Mouse (Mus musculus) hindbrain, embryonic 10.5 days (tissue): ENCODE measurements at regions not wholly inside any gene's neighbourhood (a gene's known extent, or its start where the extent isn't known, plus 50 kb on each side); places are given as distances from the start of the nearest gene placed in this dataset.

Source experiments
- DNase-seq: peaks from one replicate; pipeline ENCODE4 v3.0.0-alpha.2; 2017; ENCODE audit warnings: low spot score
- H3K27ac ChIP-seq: fragments of 300-500 bp; sonication (generic); 2 replicates; pipeline ENCODE4 v1.5.1; 2016; ENCODE audit warnings: mild to moderate bottlenecking, moderate library complexity
- H3K27me3 ChIP-seq: fragments of 300-500 bp; sonication (generic); 2 replicates; pipeline ENCODE4 v1.6.1; 2016; ENCODE audit warnings: mild to moderate bottlenecking; ENCODE audit not compliant: poor library complexity, insufficient read depth, severe bottlenecking
- H3K36me3 ChIP-seq: fragments of 300-500 bp; sonication (generic); 2 replicates; pipeline ENCODE4 v1.6.1; 2016; ENCODE audit warnings: mild to moderate bottlenecking, moderate library complexity
- H3K4me1 ChIP-seq: fragments of 300-500 bp; sonication (generic); replicated peaks from 2 replicates; pipeline ENCODE4 v1.6.1; 2016; ENCODE audit warnings: mild to moderate bottlenecking
- H3K4me3 ChIP-seq: fragments of 300-500 bp; sonication (generic); 2 replicates; pipeline ENCODE4 v1.5.1; 2016; ENCODE audit warnings: mild to moderate bottlenecking, moderate library complexity
- H3K9me3 ChIP-seq: fragments of 300-500 bp; sonication (generic); 2 replicates; pipeline ENCODE4 v1.6.1; 2016; ENCODE audit warnings: mild to moderate bottlenecking, moderate library complexity
- WGBS: fragments of 180-500 bp; shearing (Covaris S2); methylation state at CpG from one replicate; pipeline ENCODE4 v1.1.7; 2016; 5-methylcytosine and 5-hydroxymethylcytosine counted together

DNA sequence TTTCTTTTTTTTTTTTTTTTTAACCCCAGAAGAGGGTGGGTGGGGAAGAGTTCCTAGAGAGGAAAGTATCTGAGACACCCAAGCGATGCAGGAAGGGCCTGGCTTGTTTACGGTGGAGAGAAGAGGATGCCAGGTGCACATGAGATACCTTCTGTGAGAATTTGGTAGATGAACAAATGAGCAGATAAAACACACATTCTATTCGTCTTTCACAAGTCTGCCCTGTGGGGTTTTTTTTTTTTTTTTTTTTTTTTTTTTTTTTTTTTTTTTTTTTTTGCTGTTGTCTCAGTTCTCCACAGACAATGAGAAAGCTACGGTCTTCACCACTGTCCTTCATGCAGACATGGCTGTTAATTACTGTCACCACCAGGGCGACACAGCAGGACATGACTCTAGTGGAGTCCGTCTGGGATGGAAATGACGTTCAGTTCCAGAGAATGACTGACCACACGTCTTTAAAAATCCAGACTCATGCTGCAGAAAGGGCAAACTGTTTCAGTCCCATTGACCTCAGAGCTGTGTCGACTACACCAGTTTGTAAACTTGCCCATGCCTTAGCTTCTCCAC, 278.3 kb downstream of the Lnpk start:
- Histone ChIP-seq H3K27me3 (peaks cover 6% of the 10 kb centered on the region), H3K27ac (no peak overlapping the region), H3K4me1 (peaks cover 9% of the 10 kb centered on the region), H3K4me3 (peak overlapping the region; percentile 45), H3K36me3 (no peaks in the 10 kb centered on the region), H3K9me3 (no peaks in the 10 kb centered on the region)
- peak; percentile 40 for DNase-seq
- 13% methylated on average over 9 of the region's 9 CpGs for WGBS

DNA sequence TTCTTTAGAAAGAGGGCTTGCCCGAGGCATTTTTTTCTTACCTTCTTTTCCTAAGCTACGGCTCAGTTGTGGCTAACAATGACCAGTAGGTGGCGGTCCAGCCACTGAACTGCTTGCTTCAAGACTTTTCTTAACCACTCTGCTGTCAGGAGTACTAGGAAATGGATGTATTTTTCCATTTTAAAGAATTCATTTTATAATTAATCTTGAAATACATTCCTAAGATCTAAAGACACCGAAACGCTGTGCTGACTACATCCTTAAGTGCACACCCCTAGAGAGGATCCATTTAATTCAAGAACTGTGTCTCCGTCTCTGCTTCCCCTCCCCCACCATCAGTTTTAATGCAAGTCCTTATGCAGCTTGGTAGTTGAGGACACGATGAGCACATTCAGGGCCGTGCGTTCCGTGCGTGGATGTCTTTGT, 278.9 kb downstream of the Lnpk start:
- 3% methylated on average over 11 of the region's 11 CpGs for WGBS
- Histone ChIP-seq H3K27ac (no peak overlapping the region), H3K27me3 (peaks cover 6% of the 10 kb centered on the region), H3K4me3 (peak overlapping the region; percentile 45), H3K4me1 (peaks cover 9% of the 10 kb centered on the region), H3K9me3 (no peaks in the 10 kb centered on the region), H3K36me3 (no peaks in the 10 kb centered on the region)
- DNase-seq: peak; percentile 76

DNA sequence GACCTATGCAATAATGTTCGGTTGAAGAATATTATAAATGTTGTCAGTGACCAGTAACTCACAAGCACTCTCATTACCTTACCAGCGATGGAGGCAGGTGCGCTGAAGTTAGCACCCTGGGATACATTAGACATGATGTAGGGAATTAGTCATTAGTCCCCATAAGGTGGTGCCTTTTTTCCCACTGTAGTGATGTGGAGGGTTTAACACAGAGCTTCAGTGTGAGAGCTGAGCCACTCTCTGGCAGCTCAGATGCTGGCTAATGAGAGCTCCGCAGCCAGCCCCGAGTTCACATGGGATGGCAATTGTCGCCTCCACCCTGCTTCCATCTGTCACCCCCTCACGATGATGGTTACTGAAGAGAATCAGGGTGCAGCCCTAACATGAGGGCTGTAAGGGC, 286.6 kb downstream of the Lnpk start:
- Histone ChIP-seq H3K27me3 (no peaks in the 10 kb centered on the region), H3K4me1 (peaks cover 8% of the 10 kb centered on the region), H3K36me3 (no peaks in the 10 kb centered on the region), H3K9me3 (no peaks in the 10 kb centered on the region), H3K4me3 (no peak overlapping the region), H3K27ac (no peak overlapping the region)
- no peak for DNase-seq
- 88% methylated on average over 7 of the region's 7 CpGs for WGBS

DNA sequence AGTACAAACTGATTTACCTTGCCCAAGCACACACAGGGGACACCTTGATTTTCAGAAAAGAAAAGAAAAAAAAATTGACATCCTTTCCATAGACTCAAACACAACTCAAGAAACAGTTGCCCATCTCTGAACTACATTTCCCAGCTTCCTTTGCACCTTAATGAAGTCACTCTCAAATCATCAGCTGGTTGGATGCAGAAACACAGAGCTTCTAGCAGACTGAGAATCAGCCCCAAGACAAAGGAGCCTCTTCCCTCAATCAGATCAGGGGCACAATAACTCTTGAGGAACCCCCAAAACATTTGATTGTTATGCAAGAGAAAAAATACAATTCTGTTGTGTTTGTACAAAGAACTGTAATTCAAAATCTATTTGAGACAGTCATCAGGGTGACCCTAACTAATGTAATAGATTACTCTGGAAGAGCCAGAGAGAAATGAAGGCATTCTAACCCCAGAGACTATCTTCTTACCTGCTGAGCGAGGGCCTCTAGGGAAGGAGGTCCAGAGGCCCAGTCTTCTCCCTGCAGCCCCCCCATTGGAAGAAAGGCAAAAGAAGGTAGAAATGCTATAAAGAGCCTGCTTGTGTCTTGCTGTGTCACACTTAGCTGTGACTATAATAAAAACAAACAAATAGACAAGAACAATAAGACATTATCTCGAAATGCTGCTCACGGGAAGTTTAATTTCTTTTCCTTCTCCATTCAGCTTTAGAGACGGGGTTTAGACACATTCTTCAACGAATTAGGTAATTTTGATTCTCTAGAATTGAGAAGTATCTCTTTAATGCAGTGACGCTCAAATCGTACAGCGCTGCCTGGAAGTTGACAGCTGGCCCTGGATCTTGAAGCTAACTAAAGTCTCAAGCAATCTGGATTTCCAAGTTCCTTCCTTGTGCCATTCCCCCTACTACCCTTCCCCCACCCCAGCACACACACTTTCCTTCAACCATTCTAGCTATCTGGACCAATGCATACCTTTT, 287.5 kb downstream of the Lnpk start:
- DNase-seq: no peak
- WGBS: 81% methylated on average over 8 of the region's 8 CpGs
- no peaks in the 10 kb centered on the region for H3K9me3 ChIP-seq
- peaks cover 6% of the 10 kb centered on the region for H3K4me1 ChIP-seq
- H3K4me3 ChIP-seq: no peak overlapping the region
- H3K27me3 ChIP-seq: no peaks in the 10 kb centered on the region
- peak overlapping the region; percentile 77 for H3K27ac ChIP-seq
- H3K36me3 ChIP-seq: no peaks in the 10 kb centered on the region

DNA sequence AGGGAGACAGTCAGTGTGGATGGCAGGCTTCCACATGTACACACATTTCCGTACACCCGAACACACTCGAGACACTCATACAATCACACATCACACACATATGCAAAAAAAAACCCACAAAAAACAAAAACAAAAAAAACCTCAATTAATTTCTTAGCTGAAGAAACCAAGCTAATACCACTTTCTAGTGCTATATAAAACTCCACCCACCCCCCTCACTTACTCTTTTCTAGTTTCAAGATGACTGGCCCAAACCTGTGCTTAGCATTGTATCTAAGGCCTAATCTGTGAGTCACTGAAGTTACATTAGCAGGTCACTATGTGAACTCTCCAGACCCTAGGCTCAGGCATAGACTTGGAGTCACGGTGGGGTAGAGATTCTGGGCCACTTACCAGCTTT, 293.6 kb downstream of the Lnpk start:
- no peak overlapping the region for H3K27ac ChIP-seq
- no peak for DNase-seq
- no peaks in the 10 kb centered on the region for H3K9me3 ChIP-seq
- H3K4me3 ChIP-seq: no peak overlapping the region
- 90% methylated on average over 4 of the region's 4 CpGs for WGBS
- no peaks in the 10 kb centered on the region for H3K27me3 ChIP-seq
- H3K4me1 ChIP-seq: no peaks in the 10 kb centered on the region
- no peaks in the 10 kb centered on the region for H3K36me3 ChIP-seq

DNA sequence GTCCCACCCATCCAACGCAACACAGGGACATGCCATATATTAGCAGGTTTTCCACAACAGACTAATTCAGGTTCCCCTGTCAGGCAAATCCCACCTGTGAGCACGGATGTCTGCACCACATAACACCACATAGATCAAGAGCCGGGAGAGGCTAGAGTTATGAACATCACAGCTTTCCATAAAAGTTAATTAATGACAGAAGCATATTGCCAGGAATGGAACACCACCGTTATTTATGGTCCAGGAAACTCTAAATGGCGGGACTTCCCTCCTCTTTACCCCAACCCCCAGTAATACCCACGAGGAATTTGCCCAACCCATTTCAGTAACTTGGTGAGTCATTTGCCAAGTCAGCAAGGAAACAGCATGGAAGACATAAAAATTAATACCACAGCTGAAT, 314.3 kb downstream of the Lnpk start:
- no peaks in the 10 kb centered on the region for H3K27me3 ChIP-seq
- H3K9me3 ChIP-seq: no peaks in the 10 kb centered on the region
- H3K4me3 ChIP-seq: no peak overlapping the region
- H3K27ac ChIP-seq: no peak overlapping the region
- H3K4me1 ChIP-seq: no peaks in the 10 kb centered on the region
- WGBS: 91% methylated on average over 6 of the region's 6 CpGs
- no peak for DNase-seq
- no peaks in the 10 kb centered on the region for H3K36me3 ChIP-seq

DNA sequence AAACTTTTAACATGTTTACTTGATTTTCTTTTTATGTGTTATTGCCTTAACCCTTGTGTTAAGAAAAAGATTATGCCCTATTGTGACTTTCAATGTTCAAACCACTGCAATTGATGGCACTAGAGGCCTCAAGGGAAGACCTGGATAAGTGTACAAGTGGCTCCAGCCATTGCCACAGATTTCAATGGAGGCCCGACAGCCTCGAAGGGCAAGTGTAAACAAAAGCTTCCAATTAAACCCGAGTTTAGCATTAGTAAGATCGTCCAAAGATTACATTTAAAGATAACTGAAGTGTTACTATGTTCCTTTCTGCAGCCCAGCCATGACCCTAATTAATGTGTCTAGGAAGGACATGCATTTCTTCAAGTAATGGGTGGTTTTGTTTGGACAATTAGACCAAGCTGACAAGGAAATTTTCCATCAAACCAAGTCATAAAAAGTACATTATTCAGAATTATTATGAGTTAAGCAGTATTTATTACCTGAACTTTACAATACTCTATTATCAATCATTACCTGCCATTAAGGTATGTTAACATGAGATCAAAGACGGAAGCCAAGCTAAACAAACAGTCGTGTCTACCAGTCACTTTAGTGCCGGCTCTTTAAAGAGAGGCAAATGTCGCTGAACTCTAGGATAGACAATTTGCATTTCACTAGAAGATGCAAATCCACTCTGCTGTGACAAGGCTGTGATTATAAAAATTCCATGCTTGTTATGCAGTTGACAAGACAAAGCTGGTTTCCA, 322.0 kb downstream of the Lnpk start:
- Histone ChIP-seq H3K4me3 (no peak overlapping the region), H3K27me3 (no peaks in the 10 kb centered on the region), H3K4me1 (no peaks in the 10 kb centered on the region), H3K36me3 (no peaks in the 10 kb centered on the region), H3K27ac (no peak overlapping the region), H3K9me3 (no peaks in the 10 kb centered on the region)
- no peak for DNase-seq
- WGBS: 75% methylated on average over 8 of the region's 8 CpGs

DNA sequence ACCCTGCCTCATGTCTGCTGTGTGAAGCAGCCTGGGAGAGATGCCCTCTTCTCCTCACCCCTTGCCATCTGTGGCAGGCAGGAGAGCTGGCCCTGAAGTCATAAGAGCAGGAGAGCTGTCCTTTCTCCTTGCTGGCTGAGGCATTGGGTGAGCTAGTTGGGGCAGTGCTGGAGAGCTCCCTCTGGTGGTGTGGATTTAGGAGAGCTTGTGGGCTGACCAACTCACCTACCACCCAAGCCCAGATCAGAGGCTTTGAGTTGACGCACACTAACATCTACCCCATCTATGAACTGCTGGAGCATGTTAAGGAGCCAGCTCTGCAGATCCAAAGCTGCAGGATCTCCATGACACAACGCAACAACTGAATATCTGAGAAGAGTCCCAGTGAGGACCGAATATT, 331.7 kb downstream of the Lnpk start:
- no peaks in the 10 kb centered on the region for H3K36me3 ChIP-seq
- H3K27ac ChIP-seq: no peak overlapping the region
- peaks cover 5% of the 10 kb centered on the region; the same call in 1 of the 2 replicates for H3K4me1 ChIP-seq
- H3K4me3 ChIP-seq: no peak overlapping the region
- no peak for DNase-seq
- H3K27me3 ChIP-seq: no peaks in the 10 kb centered on the region
- no peaks in the 10 kb centered on the region for H3K9me3 ChIP-seq
- 92% methylated on average over 3 of the region's 3 CpGs for WGBS

DNA sequence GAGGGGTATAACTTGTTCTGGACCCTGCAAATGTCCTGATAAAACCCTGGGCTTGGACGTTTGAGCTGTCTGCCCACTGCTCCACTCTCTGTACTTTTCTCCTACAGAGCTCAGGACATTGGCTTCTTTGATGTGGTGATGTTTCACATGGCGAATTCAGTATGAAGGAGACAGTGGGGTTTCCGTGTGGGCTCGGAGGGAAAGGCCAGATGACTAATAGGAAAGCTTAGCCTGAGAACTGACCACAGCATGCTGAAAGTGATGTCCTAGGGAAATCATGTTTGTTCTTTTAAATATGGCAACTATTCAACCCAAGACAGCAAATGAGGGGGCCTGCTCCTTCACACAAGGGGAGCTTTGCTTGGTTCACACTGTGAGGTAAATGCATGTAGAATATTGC, 332.6 kb downstream of the Lnpk start:
- Histone ChIP-seq H3K9me3 (no peaks in the 10 kb centered on the region), H3K36me3 (no peaks in the 10 kb centered on the region), H3K4me3 (no peak overlapping the region), H3K27ac (no peak overlapping the region), H3K27me3 (no peaks in the 10 kb centered on the region), H3K4me1 (peaks cover 5% of the 10 kb centered on the region; the same call in 1 of the 2 replicates)
- WGBS: 78% methylated on average over 4 of the region's 4 CpGs
- DNase-seq: no peak

DNA sequence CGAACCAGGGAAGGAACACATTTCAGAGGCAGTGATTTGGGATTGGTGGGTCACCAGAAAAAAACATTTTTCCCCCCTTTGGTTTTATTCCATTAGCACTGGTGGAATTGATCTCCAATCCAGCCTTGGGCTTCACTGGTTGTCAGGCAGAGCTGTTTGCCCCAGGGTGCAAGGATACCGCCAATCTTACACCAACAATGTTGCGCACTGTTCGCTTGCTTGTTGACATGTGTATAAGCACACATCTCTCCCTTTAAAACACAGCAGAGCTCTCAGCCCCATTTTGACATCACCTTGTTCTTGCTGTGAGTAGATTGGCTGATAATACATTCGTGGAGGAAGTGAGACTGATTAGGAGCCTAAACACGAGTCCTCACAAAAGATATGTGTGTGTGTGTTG, 333.1 kb upstream of the Atp5g3 start:
- no peak for DNase-seq
- Histone ChIP-seq H3K4me1 (peaks cover 5% of the 10 kb centered on the region; the same call in 1 of the 2 replicates), H3K27ac (no peak overlapping the region), H3K4me3 (no peak overlapping the region), H3K36me3 (no peaks in the 10 kb centered on the region), H3K9me3 (no peaks in the 10 kb centered on the region), H3K27me3 (no peaks in the 10 kb centered on the region)
- 86% methylated on average over 6 of the region's 6 CpGs for WGBS

DNA sequence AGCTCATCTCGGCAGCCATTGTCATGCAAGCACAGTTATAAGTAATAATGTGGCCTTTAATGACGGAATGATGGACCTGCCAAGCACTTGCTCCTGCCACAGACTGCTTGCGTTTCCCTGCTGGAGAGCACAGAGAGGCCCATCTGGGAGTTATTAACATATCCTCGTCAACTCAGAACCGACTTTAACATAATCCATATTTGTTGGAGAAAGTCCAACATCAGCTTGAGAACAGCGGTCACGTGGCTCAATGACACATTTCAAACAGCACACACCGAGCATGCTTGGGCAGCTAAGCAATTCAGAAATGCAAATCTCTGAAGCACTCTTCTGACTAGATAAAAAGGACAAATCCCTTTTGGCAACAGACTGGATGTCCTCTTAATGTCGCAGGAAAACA, 332.7 kb upstream of the Atp5g3 start:
- no peaks in the 10 kb centered on the region for H3K36me3 ChIP-seq
- 67% methylated on average over 9 of the region's 9 CpGs for WGBS
- no peaks in the 10 kb centered on the region for H3K9me3 ChIP-seq

DNA sequence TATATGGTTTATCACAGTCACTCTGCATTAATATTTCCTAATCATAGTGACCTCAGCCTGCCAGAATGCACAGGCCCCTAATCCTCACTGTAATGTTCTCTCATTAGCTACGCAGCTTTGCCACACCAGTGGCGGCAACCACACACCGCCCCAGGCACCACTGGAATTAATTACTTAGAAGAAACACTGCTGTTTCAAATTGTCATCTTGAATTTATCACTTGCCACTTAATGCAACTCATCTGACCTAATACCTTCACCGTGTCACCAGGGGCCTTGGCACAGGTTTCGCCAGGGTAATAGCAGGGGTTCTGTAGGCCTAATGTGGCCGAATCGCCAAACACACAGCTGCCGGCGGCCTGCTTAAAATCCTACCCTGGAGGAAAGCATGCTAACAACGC, 328.5 kb upstream of the Atp5g3 start:
- 68% methylated on average over 10 of the region's 10 CpGs for WGBS
- H3K36me3 ChIP-seq: no peaks in the 10 kb centered on the region
- no peak overlapping the region for H3K27ac ChIP-seq
- DNase-seq: no peak
- no peaks in the 10 kb centered on the region for H3K27me3 ChIP-seq
- no peak overlapping the region for H3K4me3 ChIP-seq
- H3K9me3 ChIP-seq: no peaks in the 10 kb centered on the region
- peaks cover 5% of the 10 kb centered on the region; the same call in 1 of the 2 replicates for H3K4me1 ChIP-seq

More for the DNA sequence above, 332.7 kb upstream of the Atp5g3 start:
- Histone ChIP-seq H3K27ac (no peak overlapping the region), H3K27me3 (no peaks in the 10 kb centered on the region), H3K4me1 (peaks cover 5% of the 10 kb centered on the region; the same call in 1 of the 2 replicates), H3K4me3 (no peak overlapping the region)
- DNase-seq: no peak

DNA sequence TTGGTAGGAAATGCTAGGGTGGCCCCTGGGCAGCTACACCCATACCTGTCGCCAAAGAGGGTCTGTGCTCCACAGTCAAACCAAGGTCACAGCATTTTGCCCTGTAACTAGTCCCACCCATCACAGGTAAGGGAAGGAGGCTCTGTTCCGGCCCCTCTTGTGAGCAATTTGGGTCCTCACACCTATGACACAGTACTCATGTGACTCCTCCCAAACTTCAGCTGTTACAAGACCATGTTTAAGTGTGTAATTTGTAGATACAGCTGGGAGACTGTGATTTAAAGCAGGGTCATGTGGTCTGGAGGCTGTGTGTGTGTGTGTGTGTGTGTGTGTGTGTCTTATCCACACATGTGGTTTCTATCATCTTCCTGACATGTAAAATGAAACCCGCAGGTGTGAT, 306.3 kb upstream of the Atp5g3 start:
- whole genome bisulfite sequencing: 87% methylated on average over 3 of the region's 3 CpGs
- no peak for DNase-seq
- no peak overlapping the region for H3K27ac ChIP-seq

More for the DNA sequence above, 306.3 kb upstream of the Atp5g3 start:
- Histone ChIP-seq H3K4me3 (no peak overlapping the region), H3K9me3 (no peaks in the 10 kb centered on the region), H3K36me3 (no peaks in the 10 kb centered on the region), H3K4me1 (no peaks in the 10 kb centered on the region), H3K27me3 (no peaks in the 10 kb centered on the region)
